In genomic region chr4:148143721-148144120, GRCm38 (mm10) we compare ENCODE assay signal across 32 mouse cellular contexts. TPM values are rescaled to one million over a fixed set of nuclear protein-coding genes. Genes with fewer than 3 reads are reported as not detected.
"Had no signal": no experiment of that assay in that cellular context is flagged by ENCODE, and none has a peak within 500 bp of the region (broad histone marks: within the 10 kb centered on the region; RNA-seq: fewer than 3 reads in every experiment).

No protein-coding gene starts in this region.

- DNase-seq: gastrocnemius, adult 2 months; gastrocnemius, postnatal 10 days; gastrocnemius, postnatal 25 days; heart, adult 18-20 months; heart, postnatal 10 days; heart, postnatal 4 days; kidney, adult 2 months; kidney, adult 9 months; kidney, postnatal 14 days; kidney, postnatal 36 days; layer of hippocampus, adult 9-11 months; layer of hippocampus, postnatal 36 days; left cerebral cortex, postnatal 4 days had no signal

- H3K4me1 ChIP-seq: intestine, embryonic 15.5 days had no signal

- H3K4me2 ChIP-seq: heart, embryonic 12.5 days; hindbrain, embryonic 12.5 days; intestine, embryonic 15.5 days; kidney, embryonic 15.5 days; limb, embryonic 12.5 days; limb, embryonic 15.5 days; liver, embryonic 12.5 days had no signal

- H3K9me3 ChIP-seq: heart, embryonic 10.5 days; heart, embryonic 12.5 days; hindbrain, embryonic 10.5 days; hindbrain, embryonic 12.5 days; intestine, embryonic 15.5 days; kidney, embryonic 15.5 days; limb, embryonic 12.5 days; limb, embryonic 15.5 days; liver, embryonic 12.5 days had no signal

- H3K36me3 ChIP-seq: intestine, embryonic 15.5 days had no signal

- H3K4me3 ChIP-seq: gastrocnemius, adult 2 months; heart, embryonic 10.5 days; heart, embryonic 12.5 days; hindbrain, embryonic 10.5 days; hindbrain, embryonic 12.5 days; intestine, embryonic 15.5 days; kidney, embryonic 15.5 days; limb, embryonic 12.5 days; limb, embryonic 15.5 days; liver, embryonic 12.5 days had no signal

- ATAC-seq: hindbrain, embryonic 16.5 days; inflammation-experienced regulatory T-cells, adult 6 months; intestine, embryonic 15.5 days; intestine, postnatal 0 days; liver, embryonic 12.5 days had no signal

- H3K9ac ChIP-seq: heart, embryonic 12.5 days; hindbrain, embryonic 12.5 days; intestine, embryonic 15.5 days; kidney, embryonic 15.5 days; limb, embryonic 12.5 days; limb, embryonic 15.5 days; liver, embryonic 12.5 days; liver, embryonic 14.5 days had no signal

- H3K27ac ChIP-seq: gastrocnemius, adult 2 months; heart, embryonic 10.5 days; hindbrain, embryonic 10.5 days; hindbrain, embryonic 12.5 days; intestine, embryonic 15.5 days; kidney, embryonic 15.5 days; kidney, postnatal 0 days; limb, embryonic 12.5 days; limb, embryonic 15.5 days; liver, embryonic 12.5 days; liver, embryonic 14.5 days had no signal

- H3K27me3 ChIP-seq: intestine, embryonic 15.5 days had no signal

RNA-seq across cellular contexts. Expression of gene Draxin, which starts 13.2 kb away (rescaled TPM):
- total RNA-seq: gastrocnemius, postnatal 25 days; heart, postnatal 10 days; heart, postnatal 4 days had no signal
- polyA plus RNA-seq: heart, embryonic 14.5 days; heart, embryonic 16.5 days; inflammation-experienced regulatory T-cells, adult 6 months had no signal

RNA-seq across cellular contexts. Expression of gene Fbxo2, which starts 16.7 kb away (rescaled TPM):
- total RNA-seq: gastrocnemius, postnatal 4 days; granulocyte monocyte progenitor cell, adult 5-6 weeks; heart, postnatal 10 days had no signal
- polyA plus RNA-seq: heart, embryonic 14.5 days; inflammation-experienced regulatory T-cells, adult 6 months; liver, embryonic 16.5 days had no signal
